Mouse (Mus musculus) bone marrow, adult 2 months (tissue): ENCODE data around the gene Tcl1b4.
"Not testable (repeated sequence)": the region's sequence is repeated elsewhere in the genome, so short reads cannot be mapped to it uniquely, and the experiment has no call there.

ENCODE experiments used
- CTCF ChIP-seq: fragments of 200-500 bp; IDR thresholded peaks from 2 replicates; pipeline ENCODE4 v1.5.1; 2011; ENCODE audit warnings: low read length, control low read depth; ENCODE audit not compliant: control insufficient read depth, insufficient read depth
- POLR2A ChIP-seq: fragments of 200-500 bp; IDR thresholded peaks from 2 replicates; pipeline ENCODE4 v1.6.1; 2011; ENCODE audit warnings: low read depth, mild to moderate bottlenecking, control low read depth, low read length, borderline replicate concordance; ENCODE audit not compliant: control insufficient read depth

GRCm38 (mm10) chr12:105201657-105202056 is at the start of gene Tcl1b4:
- TF ChIP-seq CTCF, POLR2A: not testable (repeated sequence)
